Mouse (Mus musculus) midbrain, embryonic 11.5 days (tissue): ENCODE results near the gene Gm20795. TPM values are rescaled to one million over a fixed set of nuclear protein-coding genes. Genes with fewer than 3 reads are reported as not detected.
"Not testable (repeated sequence)": the region's sequence is repeated elsewhere in the genome, so short reads cannot be mapped to it uniquely, and the experiment has no call there.

ENCODE experiments used
- ATAC-seq: fragments of 200-750 bp; cut with Nextera tagmentation; 2 replicates; pipeline ENCODE4 v1.8.0; 2017; ENCODE audit warnings: moderate TSS enrichment, moderate library complexity; ENCODE audit not compliant: low FRiP score
- DNase-seq: peaks from one replicate; pipeline ENCODE4 v3.0.0; 2015; ENCODE audit warnings: low spot score; ENCODE audit errors: missing footprints
- H3K27ac ChIP-seq: fragments of 300-500 bp; sonication (generic); 2 replicates; pipeline ENCODE4 v1.5.1; 2014; ENCODE audit warnings: low read depth, low read length
- H3K27me3 ChIP-seq: fragments of 300-500 bp; sonication (generic); 2 replicates; pipeline ENCODE4 v1.6.1; 2014; ENCODE audit warnings: mild to moderate bottlenecking, low read length, moderate library complexity, mixed read lengths; ENCODE audit not compliant: control insufficient read depth, insufficient read depth
- H3K36me3 ChIP-seq: fragments of 300-500 bp; sonication (generic); 2 replicates; pipeline ENCODE4 v1.6.1; 2014; ENCODE audit warnings: mild to moderate bottlenecking, low read length, moderate library complexity, mixed read lengths; ENCODE audit not compliant: control insufficient read depth, insufficient read depth
- H3K4me1 ChIP-seq: fragments of 300-500 bp; sonication (generic); 2 replicates; pipeline ENCODE4 v1.6.1; 2014; ENCODE audit warnings: low read length; ENCODE audit not compliant: control insufficient read depth, insufficient read depth
- H3K4me2 ChIP-seq: fragments of 300-500 bp; sonication (generic); 2 replicates; pipeline ENCODE4 v1.6.1; 2014; ENCODE audit warnings: mild to moderate bottlenecking, moderate library complexity
- H3K4me3 ChIP-seq: fragments of 300-500 bp; sonication (generic); 2 replicates; pipeline ENCODE4 v1.5.1; 2014; ENCODE audit warnings: low read depth, low read length
- H3K9ac ChIP-seq: fragments of 300-500 bp; sonication (generic); 2 replicates; pipeline ENCODE4 v1.6.1; 2014; ENCODE audit warnings: low read length
- H3K9me3 ChIP-seq: fragments of 300-500 bp; sonication (generic); 2 replicates; pipeline ENCODE4 v1.6.1; 2016; ENCODE audit warnings: low read length; ENCODE audit not compliant: control insufficient read depth
- WGBS: fragments of 180-500 bp; shearing (Covaris S2); extraction: QIAGEN DNeasy Blood & Tissue Kit; methylation state at CpG from one replicate; pipeline ENCODE4 v1.1.7; 2014; 5-methylcytosine and 5-hydroxymethylcytosine counted together
- polyA plus RNA-seq: library from polyadenylated mRNA; unstranded; fragments of >200 nt; fragmentation: Nextera tagmentation; extraction: Ambion mirVana; gene quantifications from 2 replicates; pipeline ENCODE4 v1.2.1, GENCODE M21; 2014

Gm20795 gene
- polyA plus RNA-seq: not detected in 2 replicates

DNA sequence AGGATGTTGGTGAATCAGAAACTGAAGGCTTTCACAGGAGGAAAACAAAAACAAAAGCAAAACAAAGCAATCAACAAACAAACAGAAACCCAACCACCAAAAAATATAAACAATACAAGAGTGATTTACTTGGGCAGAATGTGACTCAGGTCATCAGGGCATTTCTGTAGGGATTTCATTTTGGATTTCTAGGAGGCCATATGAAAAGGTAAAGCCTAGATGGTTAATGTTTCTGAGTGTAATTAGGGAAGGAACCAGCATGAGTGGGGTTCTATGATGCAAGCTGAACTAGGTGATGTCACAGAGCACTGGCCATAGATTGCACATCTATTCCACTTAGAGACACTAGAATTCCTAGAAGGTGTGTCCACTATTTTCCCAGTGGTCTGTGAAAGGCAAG, at the start of gene Gm20795:
Gene Gm20795, plus strand, starts transcription at position 301 of the 400 bp plus-strand sequence.
- not testable (repeated sequence) for DNase-seq, H3K27me3 ChIP-seq, ATAC-seq, H3K27ac ChIP-seq, H3K9me3 ChIP-seq, H3K36me3 ChIP-seq, H3K4me2 ChIP-seq, H3K4me1 ChIP-seq, H3K4me3 ChIP-seq, H3K9ac ChIP-seq

DNA sequence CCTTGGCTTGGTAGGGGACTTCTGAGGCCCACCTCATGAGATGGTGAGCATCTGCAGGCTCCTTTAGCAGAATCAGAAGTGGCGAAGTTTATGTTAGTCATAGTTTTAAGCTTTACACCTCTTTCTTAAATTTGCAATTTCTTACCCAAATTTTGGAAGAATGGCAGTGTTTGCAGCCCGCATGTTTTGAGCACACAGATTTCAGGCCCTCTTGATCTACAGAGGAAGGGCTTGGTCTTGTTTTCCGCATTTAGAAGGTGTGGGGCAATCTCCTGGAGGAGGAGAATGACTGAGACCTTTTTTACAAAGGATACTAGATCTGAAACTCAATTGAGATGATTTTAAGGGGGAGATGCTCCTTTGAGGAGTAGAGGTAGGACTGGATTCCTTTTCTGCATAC, 29.0 kb upstream of the Gm20795 start, which contains the start of gene Gm21797:
Gene Gm21797, minus strand, starts transcription at position 101 of the 400 bp plus-strand sequence.
- not testable (repeated sequence) for H3K4me2 ChIP-seq, H3K4me3 ChIP-seq, ATAC-seq, H3K27ac ChIP-seq, H3K9me3 ChIP-seq, H3K4me1 ChIP-seq, H3K9ac ChIP-seq, H3K36me3 ChIP-seq, DNase-seq, H3K27me3 ChIP-seq
- WGBS: no CpG with 5 or more reads among the region's 3 CpGs

Other genes starting within 250 kb of the Gm20795 start
- gene Gm21852, start 152.9 kb upstream of the Gm20795 start, polyA plus RNA-seq: not detected in 2 replicates
- not detected in 2 replicates for gene Gm21797, start 29.1 kb upstream of the Gm20795 start, polyA plus RNA-seq